9 mouse cellular contexts compared by ENCODE assay signal in genomic region chr7:35756510-35757440, GRCm38 (mm10). TPM values are rescaled to one million over a fixed set of nuclear protein-coding genes. Genes with fewer than 3 reads are reported as not detected.
DNase-seq lines count a peak whose midpoint lies in the region; ATAC-seq and TF ChIP-seq lines count a peak whose summit lies in the region.
"Had no signal": no experiment of that assay in that cellular context is flagged by ENCODE, and none has a peak within 500 bp of the region (broad histone marks: within the 10 kb centered on the region; RNA-seq: fewer than 3 reads in every experiment).

No protein-coding gene starts in this region.

- H3K27ac ChIP-seq in cerebellum, adult 2 months (ENCODE audit: insufficient read depth, low read length) = no peak overlapping the region
- no peak overlapping the region for H3K27ac ChIP-seq in limb, embryonic 11.5 days (replicated peaks; ENCODE audit: low read depth, low read length)
- H3K27ac ChIP-seq in forebrain, embryonic 15.5 days (replicated peaks) = no peak overlapping the region
- H3K27ac ChIP-seq: hindbrain, embryonic 15.5 days had no signal

- H3K36me3 ChIP-seq in limb, embryonic 11.5 days (ENCODE audit: control insufficient read depth, insufficient read depth, low read length) = no peaks in the 10 kb centered on the region
- H3K36me3 ChIP-seq in forebrain, embryonic 15.5 days = no peaks in the 10 kb centered on the region
- H3K36me3 ChIP-seq: hindbrain, embryonic 15.5 days had no signal

- DNase-seq in cerebellum, adult 2 months = no peak
- no peak for DNase-seq in cerebellum, adult 11-12 months
- peak; percentile 64 for DNase-seq in right cerebral cortex, adult 18-20 months
- no peak for DNase-seq in right cerebral cortex, postnatal 14 days
- DNase-seq in limb, embryonic 11.5 days (ENCODE audit: low spot score) = peak; percentile 41
- peak; percentile 23 to 39 for DNase-seq in thymus, postnatal 36 days
- no peak for DNase-seq in urinary bladder, postnatal 14 days (ENCODE audit: low spot score)

- H3K4me1 ChIP-seq in cerebellum, adult 2 months (ENCODE audit: control insufficient read depth, insufficient read depth, low read length) = 0 out of 2 replicates have a peak, but pooled peaks cover 2% of the 10 kb centered on the region
- H3K4me1 ChIP-seq in limb, embryonic 11.5 days (ENCODE audit: control insufficient read depth, insufficient read depth, low read length) = peaks cover 3% of the 10 kb centered on the region; the same call in 1 of the 2 replicates
- peaks cover 22% of the 10 kb centered on the region for H3K4me1 ChIP-seq in forebrain, embryonic 15.5 days

- H3K27me3 ChIP-seq in cerebellum, adult 2 months (ENCODE audit: control insufficient read depth, insufficient read depth, low read length) = no peaks in the 10 kb centered on the region
- no peaks in the 10 kb centered on the region for H3K27me3 ChIP-seq in limb, embryonic 11.5 days (ENCODE audit: control insufficient read depth, insufficient read depth, low read length)
- no peaks in the 10 kb centered on the region for H3K27me3 ChIP-seq in forebrain, embryonic 15.5 days
- H3K27me3 ChIP-seq: hindbrain, embryonic 15.5 days had no signal

- H3K9me3 ChIP-seq in limb, embryonic 11.5 days (ENCODE audit: control insufficient read depth, low read length) = no peaks in the 10 kb centered on the region
- no peaks in the 10 kb centered on the region for H3K9me3 ChIP-seq in forebrain, embryonic 15.5 days
- H3K9me3 ChIP-seq: hindbrain, embryonic 15.5 days had no signal

- no peak overlapping the region for H3K4me3 ChIP-seq in cerebellum, adult 2 months (replicated peaks; ENCODE audit: insufficient read depth, low read depth, low read length)
- H3K4me3 ChIP-seq in limb, embryonic 11.5 days (ENCODE audit: low read depth, low read length) = no peak overlapping the region
- H3K4me3 ChIP-seq in forebrain, embryonic 15.5 days = no peak overlapping the region
- H3K4me3 ChIP-seq: hindbrain, embryonic 15.5 days had no signal

- 37% methylated on average over 14 of the region's 14 CpGs for WGBS in cerebellum, adult 2 months
- 38% methylated on average over 14 of the region's 14 CpGs for WGBS in limb, embryonic 11.5 days
- 40% methylated on average over 14 of the region's 14 CpGs for WGBS in forebrain, embryonic 15.5 days

- ATAC-seq in limb, embryonic 11.5 days (ENCODE audit: insufficient number of reproducible peaks, low FRiP score, low TSS enrichment, low read depth) = no peak
- ATAC-seq in forebrain, embryonic 15.5 days (replicated peaks) = no peak

- no peak for TF ChIP-seq POLR2A in cerebellum, adult 2 months (IDR thresholded peaks at IDR 0.05; ENCODE audit: borderline replicate concordance, insufficient read depth, low read length)

- H3K9ac ChIP-seq in limb, embryonic 11.5 days (ENCODE audit: low read length) = no peak overlapping the region
- no peak overlapping the region for H3K9ac ChIP-seq in forebrain, embryonic 15.5 days (replicated peaks)
- H3K9ac ChIP-seq: hindbrain, embryonic 15.5 days had no signal

- TF ChIP-seq CTCF in cerebellum, adult 2 months (IDR thresholded peaks at IDR 0.05; ENCODE audit: borderline replicate concordance, insufficient read depth, low read depth, low read length) = peak; percentile 15; the same call in 1 of the 2 replicates

- no peak overlapping the region for H3K4me2 ChIP-seq in limb, embryonic 11.5 days (ENCODE audit: low read depth, severe bottlenecking)
- no peak overlapping the region for H3K4me2 ChIP-seq in forebrain, embryonic 15.5 days (replicated peaks)
- H3K4me2 ChIP-seq: hindbrain, embryonic 15.5 days had no signal

RNA-seq across cellular contexts. Expression of gene Dpy19l3, which starts 2.5 kb away (rescaled TPM):
- 25.5 TPM in 2 replicates for polyA plus RNA-seq in cerebellum, adult 2 months (2012; rRNA removed)
- polyA plus RNA-seq in limb, embryonic 11.5 days (2014; fragmentation: Nextera tagmentation; extraction: Ambion mirVana) = 34.3 and 43.7 TPM in 2 replicates
- 50.3 and 54.6 TPM in 2 replicates for polyA plus RNA-seq in forebrain, embryonic 15.5 days (2015; fragmentation: Nextera tagmentation; extraction: Ambion mirVana)

RNA-seq across cellular contexts. Expression of gene Zfp507, which starts 46.0 kb away (rescaled TPM):
- 13.9 and 14.6 TPM in 2 replicates for polyA plus RNA-seq in cerebellum, adult 2 months (2012; rRNA removed)
- 20.8 and 24.6 TPM in 2 replicates for polyA plus RNA-seq in limb, embryonic 11.5 days (2014; fragmentation: Nextera tagmentation; extraction: Ambion mirVana)
- polyA plus RNA-seq in forebrain, embryonic 15.5 days (2015; fragmentation: Nextera tagmentation; extraction: Ambion mirVana) = 16.2 and 18.9 TPM in 2 replicates

Comparison
In these comparisons a context has a peak if more than half of its experiments do, and no peak if none do; other contexts are left out.
1. DNase-seq: peak in right cerebral cortex, adult 18-20 months (single experiment), limb, embryonic 11.5 days (single experiment) and thymus, postnatal 36 days (2 of 2); none in cerebellum, adult 2 months (0 of 2), cerebellum, adult 11-12 months (single experiment), right cerebral cortex, postnatal 14 days (single experiment) and urinary bladder, postnatal 14 days (single experiment).